Mouse (Mus musculus) spleen, adult 10 weeks (tissue): Measurements from ENCODE around the gene Tns2. TPM values are rescaled to one million over a fixed set of nuclear protein-coding genes. Genes with fewer than 3 reads are reported as not detected.

ENCODE experiments used
- polyA plus RNA-seq: library from polyadenylated mRNA; stranded (reverse); fragments of 350-450 nt; fragmentation: Illumina TruSeq; extraction: RNeasy Lipid Tissue Mini Kit (QIAGEN cat#74804); gene quantifications from one replicate; pipeline ENCODE4 v1.2.3, GENCODE M21; 2015; ENCODE audit warnings: low replicate concordance; ENCODE audit not compliant: insufficient read depth

Gene Tns2
- polyA plus RNA-seq, result 51.0 TPM

DNA sequence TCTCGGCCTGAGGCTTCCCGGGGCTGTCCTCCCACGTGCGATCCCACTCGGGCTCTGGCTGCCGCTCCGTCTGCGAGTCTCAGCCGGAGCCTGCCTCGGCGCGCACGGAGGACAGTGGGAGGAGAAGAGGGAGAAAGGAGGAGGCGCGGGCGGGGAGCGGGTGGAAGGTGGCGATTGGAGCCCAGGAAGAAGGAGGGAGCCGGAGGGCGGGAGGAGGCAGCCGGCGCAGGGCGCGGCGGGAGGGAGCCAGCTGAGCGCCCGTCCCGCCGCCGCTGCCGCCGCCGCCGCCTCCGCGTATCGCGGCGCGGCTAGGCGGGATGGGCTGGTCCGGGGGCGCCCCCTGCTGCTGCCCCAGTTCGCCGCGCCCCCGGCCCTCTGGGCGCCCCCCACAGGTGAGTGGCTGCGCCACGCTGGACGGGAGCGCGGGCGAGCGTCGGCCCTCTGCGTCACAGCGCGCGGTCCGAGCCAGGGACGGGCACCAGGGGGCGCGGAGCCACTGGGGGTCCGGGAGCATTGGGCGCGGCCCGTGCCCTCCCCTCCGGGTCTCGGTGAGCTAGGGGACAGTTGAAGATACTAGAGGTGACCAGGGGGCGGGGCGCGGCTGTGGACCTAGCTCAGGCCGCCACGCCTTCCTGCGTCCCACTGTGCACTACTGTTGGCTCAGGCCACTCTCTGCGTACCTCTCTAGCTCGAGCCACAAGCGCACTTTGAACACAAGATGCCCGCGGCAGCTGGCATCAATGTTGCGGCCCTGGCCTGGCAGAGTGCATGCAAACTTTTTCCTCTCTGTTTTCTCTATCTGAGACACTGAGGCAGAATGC lies at the start of gene Tns2:
Gene Tns2, plus strand, starts transcription at position 253 of the 821 bp plus-strand sequence.

DNA sequence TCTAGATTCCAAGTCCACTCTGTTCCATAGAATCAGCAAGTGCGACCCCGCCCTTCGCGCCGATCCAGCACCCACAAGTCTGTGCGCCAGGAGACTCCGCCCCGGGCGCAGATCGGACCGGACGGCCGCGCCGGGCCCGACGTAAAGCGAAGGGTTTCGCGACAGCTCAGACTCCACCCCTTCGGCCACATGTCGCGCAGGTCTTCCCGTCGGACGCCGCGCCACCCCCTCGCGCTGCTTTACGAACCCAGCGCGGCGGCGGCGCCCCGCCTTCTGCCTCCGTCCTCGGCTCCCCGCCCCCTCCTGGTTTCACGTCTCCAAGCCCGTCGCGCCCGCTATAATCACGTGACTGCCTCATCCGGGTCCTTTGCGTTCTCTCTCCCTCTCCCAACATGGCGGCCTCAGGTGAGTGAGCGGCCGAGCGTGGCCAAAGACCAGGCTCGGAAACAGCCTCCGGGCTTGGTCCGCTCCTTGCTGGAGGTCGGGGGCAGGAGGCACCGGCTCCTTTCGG lies 26.6 kb upstream of the Tns2 start, which contains the start of gene Eif4b:
Gene Eif4b, plus strand, starts transcription at position 215 of the 511 bp plus-strand sequence.

DNA sequence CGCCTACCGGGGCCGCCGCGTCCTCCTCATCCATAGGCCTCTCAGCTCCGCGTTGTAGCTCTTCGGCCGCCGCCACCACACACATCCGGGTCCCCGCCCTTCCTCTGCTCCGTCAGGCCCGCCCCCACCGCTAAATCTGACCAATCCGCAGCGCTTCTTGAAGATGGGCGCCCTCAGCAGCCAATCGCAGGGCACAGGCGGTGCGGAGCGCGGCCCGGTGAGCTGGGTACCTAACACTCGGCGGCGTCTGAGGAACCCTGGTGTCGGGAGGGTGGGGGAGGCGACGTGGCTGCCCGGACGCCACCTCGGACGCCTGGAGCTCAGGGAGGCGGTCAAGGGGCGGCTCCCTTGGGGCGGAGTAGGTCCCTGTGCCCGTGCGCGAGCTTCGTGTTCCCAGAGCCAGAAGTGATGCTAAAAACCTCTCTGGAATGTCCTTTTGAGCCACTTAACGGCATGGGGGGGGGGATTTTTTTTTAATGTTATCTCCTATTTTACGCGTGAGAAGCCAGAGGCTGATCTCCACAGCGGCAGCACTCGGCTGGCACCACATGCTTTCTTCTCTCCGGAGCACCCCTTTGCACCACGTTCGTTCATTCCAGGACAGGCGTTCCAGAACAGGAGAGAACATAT lies 36.0 kb downstream of the Tns2 start, which contains the start of gene Spryd3:
Gene Spryd3, minus strand, starts transcription at position 106 of the 630 bp plus-strand sequence.

DNA sequence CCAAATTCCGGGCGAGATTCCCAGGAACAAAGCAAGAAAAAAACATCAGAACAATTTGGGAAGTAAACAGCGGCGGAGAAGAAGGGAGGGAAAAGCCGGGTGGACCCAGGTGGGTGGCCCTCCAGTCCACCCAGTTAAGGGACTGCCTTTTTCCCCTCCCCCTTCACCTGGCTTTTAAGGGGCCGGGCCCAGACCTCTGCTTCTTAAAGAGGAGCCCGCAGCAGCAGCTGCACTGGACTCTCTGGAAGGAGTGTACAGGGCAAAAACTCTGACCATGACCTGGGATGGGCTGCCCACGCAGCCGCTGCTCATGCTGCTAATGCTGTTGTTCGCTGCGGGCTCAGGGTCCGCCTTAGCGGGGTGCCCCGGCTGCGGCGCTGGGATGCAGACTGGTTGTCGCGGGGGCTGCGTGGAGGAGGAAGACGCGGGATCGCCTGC lies 44.1 kb downstream of the Tns2 start, which contains the start of gene Igfbp6:
Gene Igfbp6, plus strand, starts transcription at position 89 of the 438 bp plus-strand sequence.

DNA sequence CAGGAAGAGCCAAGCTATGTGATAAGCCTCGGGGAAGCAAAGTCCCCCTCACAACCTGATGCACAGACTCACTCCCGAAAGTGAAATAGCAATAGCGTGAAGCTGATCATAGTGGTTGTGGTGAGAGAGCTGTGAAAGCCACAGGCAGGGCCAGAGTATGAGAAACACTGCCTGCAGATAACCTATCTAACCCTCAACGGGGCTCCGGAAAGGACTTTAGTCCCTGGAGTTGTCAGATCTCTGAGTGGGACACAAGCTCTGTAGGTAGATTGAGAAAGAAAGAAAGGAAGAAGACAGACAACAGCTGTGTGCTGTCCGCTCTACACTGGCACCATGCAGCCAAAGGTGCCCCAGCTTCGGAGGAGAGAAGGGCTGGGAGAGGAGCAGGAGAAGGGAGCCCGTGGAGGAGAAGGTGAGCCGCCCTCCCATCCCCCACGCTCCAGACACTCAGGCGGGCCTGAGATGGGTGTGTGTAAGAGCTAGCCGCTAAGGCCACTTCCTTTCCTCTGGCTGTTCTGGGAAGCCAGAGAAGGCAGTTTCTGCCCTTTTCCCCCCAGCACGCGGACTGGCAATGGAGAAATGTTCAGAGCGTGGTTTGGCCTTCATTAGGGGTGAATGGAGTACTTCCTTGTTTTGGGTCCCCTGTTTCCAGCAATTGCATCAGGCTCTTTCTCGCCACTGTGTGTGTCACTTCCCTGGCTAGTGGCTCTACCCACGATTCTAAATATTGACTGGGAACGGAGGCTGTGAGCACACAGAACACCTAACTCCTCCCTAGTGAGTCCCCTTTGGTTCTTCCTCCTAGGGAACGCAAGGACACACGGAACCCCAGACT lies 50.3 kb downstream of the Tns2 start, which contains the start of gene Soat2:
Gene Soat2, plus strand, starts transcription at position 226 of the 835 bp plus-strand sequence.

Other genes with a start within 250 kb of the Tns2 start
- 0.10 TPM for gene Krt1, start 249.6 kb upstream of the Tns2 start, polyA plus RNA-seq
- not detected for gene Krt77, start 230.7 kb upstream of the Tns2 start, polyA plus RNA-seq
- gene Krt76, start 207.5 kb upstream of the Tns2 start, polyA plus RNA-seq, result not detected
- not detected for gene Krt4, start 175.7 kb upstream of the Tns2 start, polyA plus RNA-seq
- gene Krt79, start 160.1 kb upstream of the Tns2 start, polyA plus RNA-seq, result not detected
- not detected for gene Krt78, start 146.1 kb upstream of the Tns2 start, polyA plus RNA-seq
- 0.19 TPM for gene Krt8, start 95.9 kb upstream of the Tns2 start, polyA plus RNA-seq
- gene Krt18, start 72.2 kb upstream of the Tns2 start, polyA plus RNA-seq, result 0.17 TPM
- gene Eif4b, start 26.6 kb upstream of the Tns2 start, polyA plus RNA-seq, result 272 TPM
- gene Spryd3, start 35.8 kb downstream of the Tns2 start, polyA plus RNA-seq, result 15.6 TPM
- 0.88 TPM for gene Igfbp6, start 43.9 kb downstream of the Tns2 start, polyA plus RNA-seq
- 1.5 TPM for gene Soat2, start 50.1 kb downstream of the Tns2 start, polyA plus RNA-seq
- gene Zfp740, start 102.8 kb downstream of the Tns2 start, polyA plus RNA-seq, result 110 TPM
- 23.7 TPM for gene Csad, start 104.3 kb downstream of the Tns2 start, polyA plus RNA-seq
- gene Itgb7, start 131.5 kb downstream of the Tns2 start, polyA plus RNA-seq, result 194 TPM
- gene Rarg, start 157.1 kb downstream of the Tns2 start, polyA plus RNA-seq, result 14.3 TPM
- gene Gm9918, start 170.2 kb downstream of the Tns2 start, polyA plus RNA-seq, result not detected
- gene Mfsd5, start 179.0 kb downstream of the Tns2 start, polyA plus RNA-seq, result 13.9 TPM
- 11.6 TPM for gene Espl1, start 195.9 kb downstream of the Tns2 start, polyA plus RNA-seq
- 442 TPM for gene Pfdn5, start 225.7 kb downstream of the Tns2 start, polyA plus RNA-seq
- gene Myg1, start 231.3 kb downstream of the Tns2 start, polyA plus RNA-seq, result 59.6 TPM